Mouse (Mus musculus): ENCODE data around the gene Abca12. TPM values are rescaled to one million over a fixed set of nuclear protein-coding genes. Genes with fewer than 3 reads are reported as not detected.

Gene Abca12
- polyA plus RNA-seq, 1 experiment from 2014 or later, result not detected

DNA sequence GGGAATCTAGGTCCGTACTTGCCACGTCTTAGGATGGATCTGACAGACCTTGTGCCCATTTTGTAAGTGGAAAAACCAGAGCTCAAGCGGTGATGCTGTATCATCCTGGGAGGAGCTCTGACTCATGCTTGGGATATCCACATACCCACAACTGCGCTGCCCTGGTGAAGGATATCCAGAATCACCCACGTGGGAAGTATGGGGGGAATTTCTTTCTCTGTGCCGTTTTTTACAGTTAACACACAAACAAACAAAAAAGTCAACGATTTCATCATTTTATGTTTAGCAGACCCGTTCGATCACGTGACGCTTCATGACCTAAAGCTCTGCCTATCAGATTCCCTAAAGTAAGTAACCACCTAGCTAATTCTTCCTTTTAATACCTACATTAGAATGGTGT is 1.6 kb downstream of the Abca12 start:
- Histone ChIP-seq H3K4me2 (ENCODE audit: low read depth, low read length) (no peak overlapping the region), H3K4me1 (ENCODE audit: insufficient read depth) (no peaks in the 10 kb centered on the region), H3K27me3 (ENCODE audit: insufficient read depth, low read length) (no peaks in the 10 kb centered on the region), H3K9me3 (ENCODE audit: low read length) (no peaks in the 10 kb centered on the region), H3K27ac (ENCODE audit: low read depth) (no peak overlapping the region), H3K4me3 (ENCODE audit: low read depth, low read length) (no peak overlapping the region), H3K9ac (replicated peaks) (no peak overlapping the region), H3K36me3 (replicated peaks; ENCODE audit: insufficient read depth, low read length) (no peaks in the 10 kb centered on the region)
- DNase-seq, result no peak
- TF ChIP-seq CTCF (IDR thresholded peaks at IDR 0.05; ENCODE audit: low read depth) (no peak), EP300 (IDR thresholded peaks at IDR 0.05; ENCODE audit: low read depth) (no peak)
- no peak for ATAC-seq
- 82% methylated on average over 11 of the region's 11 CpGs for WGBS (ENCODE audit: insufficient replicate concordance)

DNA sequence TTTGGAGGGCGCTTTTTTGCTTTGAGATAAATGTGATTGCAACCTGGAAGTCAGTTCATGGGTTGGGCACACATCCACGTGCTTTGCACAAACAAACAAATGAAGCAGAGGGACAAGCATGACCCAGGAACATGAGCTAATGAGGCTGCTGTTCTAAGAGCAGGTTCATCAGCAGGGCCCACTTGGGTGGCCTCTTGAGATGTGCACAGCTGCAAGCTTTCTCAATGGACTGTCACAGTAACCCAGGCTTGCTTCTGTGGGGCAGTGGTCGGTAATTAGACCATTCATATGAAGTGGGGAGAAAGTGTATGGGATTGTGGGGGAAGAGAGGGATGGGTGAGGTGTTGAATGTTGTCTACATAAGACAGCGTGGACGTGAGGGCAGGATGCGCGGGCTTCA is 7.0 kb downstream of the Abca12 start:
- WGBS (ENCODE audit: insufficient replicate concordance), result 76% methylated on average over 7 of the region's 7 CpGs
- DNase-seq (no peak), ATAC-seq (no peak)
- TF ChIP-seq CTCF (IDR thresholded peaks at IDR 0.05; ENCODE audit: low read depth), result no peak
- TF ChIP-seq EP300 (IDR thresholded peaks at IDR 0.05; ENCODE audit: low read depth), result no peak
- Histone ChIP-seq H3K27ac (ENCODE audit: low read depth) (no peak overlapping the region), H3K9me3 (ENCODE audit: low read length) (no peaks in the 10 kb centered on the region), H3K9ac (replicated peaks) (no peak overlapping the region), H3K27me3 (ENCODE audit: insufficient read depth, low read length) (no peaks in the 10 kb centered on the region), H3K4me1 (ENCODE audit: insufficient read depth) (no peaks in the 10 kb centered on the region), H3K4me3 (ENCODE audit: low read depth, low read length) (no peak overlapping the region), H3K36me3 (replicated peaks; ENCODE audit: insufficient read depth, low read length) (no peaks in the 10 kb centered on the region), H3K4me2 (ENCODE audit: low read depth, low read length) (no peak overlapping the region)

DNA sequence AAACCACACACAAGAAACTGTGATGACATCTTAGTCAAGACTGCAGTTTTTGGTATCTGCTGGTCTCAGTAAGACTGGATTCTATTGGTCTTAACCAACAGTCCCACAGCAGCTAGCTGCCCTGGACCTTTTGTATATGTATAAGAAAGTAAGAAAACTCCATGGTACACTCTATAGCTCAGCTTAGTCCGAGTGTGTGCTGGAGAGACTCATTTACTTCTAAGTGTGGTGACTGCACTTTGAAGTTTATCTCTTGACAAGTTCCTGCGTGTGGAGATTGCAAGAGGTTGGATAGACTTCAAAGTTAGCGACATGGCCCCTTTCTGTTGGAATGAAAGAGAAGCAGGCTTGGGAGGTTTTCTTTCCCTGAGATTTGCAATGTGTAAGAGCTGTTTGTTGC is 17.1 kb downstream of the Abca12 start:
- no peak overlapping the region for H3K9ac ChIP-seq (replicated peaks)
- no peak for ATAC-seq
- no peak overlapping the region for H3K4me2 ChIP-seq (ENCODE audit: low read depth, low read length)
- no peak for DNase-seq
- H3K27me3 ChIP-seq (ENCODE audit: insufficient read depth, low read length), result no peaks in the 10 kb centered on the region
- H3K36me3 ChIP-seq (replicated peaks; ENCODE audit: insufficient read depth, low read length), result no peaks in the 10 kb centered on the region
- H3K4me1 ChIP-seq (ENCODE audit: insufficient read depth), result no peaks in the 10 kb centered on the region
- TF ChIP-seq CTCF (IDR thresholded peaks at IDR 0.05; ENCODE audit: low read depth) (no peak), EP300 (IDR thresholded peaks at IDR 0.05; ENCODE audit: low read depth) (no peak)
- no peak overlapping the region for H3K27ac ChIP-seq (ENCODE audit: low read depth)
- WGBS (ENCODE audit: insufficient replicate concordance), result 60% methylated on average over 3 of the region's 3 CpGs
- no peaks in the 10 kb centered on the region for H3K9me3 ChIP-seq (ENCODE audit: low read length)
- H3K4me3 ChIP-seq (ENCODE audit: low read depth, low read length), result no peak overlapping the region

DNA sequence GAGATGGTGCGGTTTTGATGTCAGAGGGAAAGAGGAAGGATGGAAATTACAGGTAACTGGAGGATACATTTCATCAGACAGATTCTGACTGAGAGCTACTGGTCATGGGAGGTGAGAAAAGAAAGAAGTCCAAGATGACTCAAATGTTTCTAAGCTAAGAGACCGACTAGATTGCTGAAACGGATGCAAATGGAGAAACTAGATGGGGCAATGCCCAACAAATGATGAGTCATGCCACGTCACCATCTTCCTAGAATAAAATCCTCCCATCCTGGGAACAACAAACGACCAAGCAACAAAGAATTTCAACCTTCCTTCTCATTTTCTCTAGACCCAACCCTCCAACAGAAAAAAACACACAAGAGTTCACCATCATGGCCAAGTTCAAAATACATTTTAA is 18.6 kb downstream of the Abca12 start:
- 67% methylated on average over 5 of the region's 5 CpGs for WGBS (ENCODE audit: insufficient replicate concordance)
- Histone ChIP-seq H3K4me1 (ENCODE audit: insufficient read depth) (no peaks in the 10 kb centered on the region), H3K4me3 (ENCODE audit: low read depth, low read length) (no peak overlapping the region), H3K27ac (ENCODE audit: low read depth) (no peak overlapping the region), H3K36me3 (replicated peaks; ENCODE audit: insufficient read depth, low read length) (no peaks in the 10 kb centered on the region), H3K9ac (replicated peaks) (no peak overlapping the region), H3K9me3 (ENCODE audit: low read length) (no peaks in the 10 kb centered on the region), H3K27me3 (ENCODE audit: insufficient read depth, low read length) (no peaks in the 10 kb centered on the region), H3K4me2 (ENCODE audit: low read depth, low read length) (no peak overlapping the region)
- TF ChIP-seq CTCF (IDR thresholded peaks at IDR 0.05; ENCODE audit: low read depth) (no peak), EP300 (IDR thresholded peaks at IDR 0.05; ENCODE audit: low read depth) (no peak)
- DNase-seq (no peak), ATAC-seq (no peak)

DNA sequence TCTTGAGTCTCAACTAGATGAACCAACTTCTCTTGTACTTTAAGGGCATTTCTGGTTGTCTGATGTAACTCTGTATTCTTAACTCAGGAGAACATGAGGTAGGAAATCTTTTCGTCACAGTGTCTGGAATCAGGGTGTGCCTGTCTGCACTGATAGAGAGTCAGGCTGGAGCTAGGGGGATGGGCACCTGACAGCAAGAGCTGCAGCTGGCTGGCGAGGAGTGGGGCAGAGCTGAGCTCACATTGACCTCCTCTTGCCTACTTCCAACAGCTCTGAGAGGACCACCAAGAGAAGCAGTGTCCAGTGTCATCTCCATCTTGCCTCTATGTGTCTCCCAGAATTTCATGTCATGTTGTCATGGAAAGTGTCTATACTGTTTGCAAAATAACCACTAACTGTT is 20.5 kb downstream of the Abca12 start:
- no peak for TF ChIP-seq CTCF (IDR thresholded peaks at IDR 0.05; ENCODE audit: low read depth)
- no peak for TF ChIP-seq EP300 (IDR thresholded peaks at IDR 0.05; ENCODE audit: low read depth)
- no peaks in the 10 kb centered on the region for H3K9me3 ChIP-seq (ENCODE audit: low read length)
- WGBS (ENCODE audit: insufficient replicate concordance), result 48% methylated on average over 2 of the region's 2 CpGs

DNA sequence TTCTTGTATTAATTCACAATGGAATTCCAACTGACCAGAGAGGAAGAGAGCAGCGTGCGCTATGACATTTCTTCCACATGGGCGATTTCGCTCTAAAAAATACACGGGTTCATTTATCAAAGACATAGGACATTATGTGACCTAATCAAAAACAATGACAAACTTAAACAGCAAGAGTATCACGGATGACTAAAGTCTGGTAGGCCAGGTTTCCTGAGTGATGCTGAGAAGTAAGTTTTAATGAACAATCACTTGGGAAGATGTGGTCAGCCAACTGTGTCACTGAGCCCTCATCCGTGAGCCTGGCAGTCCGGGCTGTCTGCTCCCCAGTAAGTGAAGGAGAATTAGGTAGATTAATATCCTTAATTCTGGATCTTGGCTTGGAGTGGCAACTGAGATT is 21.2 kb downstream of the Abca12 start:
- H3K4me3 ChIP-seq (ENCODE audit: low read depth, low read length), result no peak overlapping the region

More for the DNA sequence above, 20.5 kb downstream of the Abca12 start:
- DNase-seq (no peak), ATAC-seq (no peak)
- H3K4me1 ChIP-seq (ENCODE audit: insufficient read depth), result no peaks in the 10 kb centered on the region
- H3K9ac ChIP-seq (replicated peaks), result no peak overlapping the region
- no peak overlapping the region for H3K27ac ChIP-seq (ENCODE audit: low read depth)
- no peak overlapping the region for H3K4me2 ChIP-seq (ENCODE audit: low read depth, low read length)
- no peaks in the 10 kb centered on the region for H3K36me3 ChIP-seq (replicated peaks; ENCODE audit: insufficient read depth, low read length)
- H3K4me3 ChIP-seq (ENCODE audit: low read depth, low read length), result no peak overlapping the region
- no peaks in the 10 kb centered on the region for H3K27me3 ChIP-seq (ENCODE audit: insufficient read depth, low read length)

DNA sequence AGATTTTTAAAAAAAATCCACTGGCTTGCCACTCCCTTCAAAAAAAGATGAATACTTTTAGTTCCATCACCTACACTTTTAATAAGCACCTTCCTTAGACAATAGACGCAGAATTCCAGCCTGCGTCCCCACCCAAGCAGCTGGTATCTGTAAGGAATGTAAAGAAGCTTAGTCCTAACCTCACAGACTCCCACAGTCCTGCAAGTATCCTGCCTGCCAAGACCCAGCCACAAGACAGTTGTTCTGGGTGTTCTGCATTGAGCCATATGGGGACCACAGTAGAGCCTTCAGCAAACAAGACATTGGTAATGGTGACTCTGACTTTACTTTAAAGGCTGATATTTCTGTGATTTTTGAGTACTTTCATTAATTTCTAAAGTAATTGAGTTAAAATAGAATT is 22.2 kb downstream of the Abca12 start:
- no peak for DNase-seq
- H3K27me3 ChIP-seq (ENCODE audit: insufficient read depth, low read length), result no peaks in the 10 kb centered on the region
- ATAC-seq, result no peak
- no peak overlapping the region for H3K9ac ChIP-seq (replicated peaks)
- no peaks in the 10 kb centered on the region for H3K4me1 ChIP-seq (ENCODE audit: insufficient read depth)
- no peak overlapping the region for H3K27ac ChIP-seq (ENCODE audit: low read depth)
- no peak overlapping the region for H3K4me2 ChIP-seq (ENCODE audit: low read depth, low read length)
- 84% methylated on average over 2 of the region's 2 CpGs for WGBS (ENCODE audit: insufficient replicate concordance)
- H3K4me3 ChIP-seq (ENCODE audit: low read depth, low read length), result no peak overlapping the region
- no peaks in the 10 kb centered on the region for H3K36me3 ChIP-seq (replicated peaks; ENCODE audit: insufficient read depth, low read length)
- no peaks in the 10 kb centered on the region for H3K9me3 ChIP-seq (ENCODE audit: low read length)
- no peak for TF ChIP-seq CTCF (IDR thresholded peaks at IDR 0.05; ENCODE audit: low read depth)
- TF ChIP-seq EP300 (IDR thresholded peaks at IDR 0.05; ENCODE audit: low read depth), result no peak

More for the DNA sequence above, 21.2 kb downstream of the Abca12 start:
- H3K4me1 ChIP-seq (ENCODE audit: insufficient read depth), result no peaks in the 10 kb centered on the region
- no peak overlapping the region for H3K4me2 ChIP-seq (ENCODE audit: low read depth, low read length)
- ATAC-seq (no peak), DNase-seq (no peak)
- H3K27me3 ChIP-seq (ENCODE audit: insufficient read depth, low read length), result no peaks in the 10 kb centered on the region
- no peak overlapping the region for H3K9ac ChIP-seq (replicated peaks)
- no peaks in the 10 kb centered on the region for H3K36me3 ChIP-seq (replicated peaks; ENCODE audit: insufficient read depth, low read length)
- no peak overlapping the region for H3K27ac ChIP-seq (ENCODE audit: low read depth)
- H3K9me3 ChIP-seq (ENCODE audit: low read length), result no peaks in the 10 kb centered on the region
- no peak for TF ChIP-seq CTCF (IDR thresholded peaks at IDR 0.05; ENCODE audit: low read depth)
- no peak for TF ChIP-seq EP300 (IDR thresholded peaks at IDR 0.05; ENCODE audit: low read depth)
- WGBS (ENCODE audit: insufficient replicate concordance), result 78% methylated on average over 8 of the region's 8 CpGs
